Comparison of ENCODE assay signal across 11 mouse cellular contexts in genomic region chr2:105256427-105257071, GRCm38 (mm10). TPM values are rescaled to one million over a fixed set of nuclear protein-coding genes. Genes with fewer than 3 reads are reported as not detected.
A peak's percentile ranks its signal among the peaks of the same experiment; 100 is the strongest.
DNase-seq lines count a peak whose midpoint lies in the region; ATAC-seq and TF ChIP-seq lines count a peak whose summit lies in the region.
"Had no signal": no experiment of that assay in that cellular context is flagged by ENCODE, and none has a peak within 500 bp of the region (broad histone marks: within the 10 kb centered on the region; RNA-seq: fewer than 3 reads in every experiment).

No protein-coding gene starts in this region.

- H3K4me1 ChIP-seq in heart, adult 2 months (ENCODE audit: control insufficient read depth, insufficient read depth, low read length), result no peaks in the 10 kb centered on the region; the same call in 1 of the 2 replicates
- 0 out of 2 replicates have a peak, but pooled peaks cover 2% of the 10 kb centered on the region for H3K4me1 ChIP-seq in heart, embryonic 10.5 days
- no peaks in the 10 kb centered on the region for H3K4me1 ChIP-seq in hindbrain, embryonic 12.5 days
- H3K4me1 ChIP-seq: embryonic facial prominence, embryonic 15.5 days had no signal

- TF ChIP-seq POLR2A in heart, adult 2 months (IDR thresholded peaks at IDR 0.05; ENCODE audit: insufficient read depth, low read depth, low read length), result no peak

- intact Hi-C loops in heart, adult 2 months (cut with DNase I), result loop anchor here (2.0 kb wide), 1 partner anchor 172 kb away; no protein-coding TSS in a partner anchor

- no peaks in the 10 kb centered on the region for H3K36me3 ChIP-seq in heart, adult 2 months (ENCODE audit: control insufficient read depth, insufficient read depth, low read length)
- H3K36me3 ChIP-seq in heart, embryonic 10.5 days, result no peaks in the 10 kb centered on the region
- no peaks in the 10 kb centered on the region for H3K36me3 ChIP-seq in hindbrain, embryonic 12.5 days
- H3K36me3 ChIP-seq: embryonic facial prominence, embryonic 15.5 days had no signal

- TF ChIP-seq EP300 in heart, adult 2 months (IDR thresholded peaks at IDR 0.05; ENCODE audit: insufficient read depth, low read depth, low read length), result no peak

- no peak for DNase-seq in heart, adult 2 months
- no peak for DNase-seq in heart, embryonic 10.5 days (ENCODE audit: low spot score)
- DNase-seq in 3T3-L1 (ENCODE audit: low read depth, low spot score), result peak; percentile 45
- peak; percentile 16 for DNase-seq in ES-CJ7 (ENCODE audit: low read depth, low spot score)
- no peak for DNase-seq in urinary bladder, postnatal 4 days (ENCODE audit: low spot score in 2 of 2)
- DNase-seq in spleen, postnatal 36 days (ENCODE audit: low spot score in 2 of 2), result no peak
- no peak for DNase-seq in frontal cortex, postnatal 10 days (ENCODE audit: low spot score in 2 of 2)
- DNase-seq: lung, postnatal 14 days had no signal

- H3K79me2 ChIP-seq in heart, adult 2 months (replicated peaks; ENCODE audit: control insufficient read depth, insufficient read depth, low read length), result no peaks in the 10 kb centered on the region

- no peak overlapping the region for H3K9ac ChIP-seq in heart, adult 2 months (ENCODE audit: low read depth, low read length)
- no peak overlapping the region for H3K9ac ChIP-seq in hindbrain, embryonic 12.5 days
- H3K9ac ChIP-seq: embryonic facial prominence, embryonic 15.5 days had no signal

- H3K4me3 ChIP-seq in heart, adult 2 months, result no peak overlapping the region
- no peak overlapping the region for H3K4me3 ChIP-seq in heart, embryonic 10.5 days
- H3K4me3 ChIP-seq in hindbrain, embryonic 12.5 days, result no peak overlapping the region
- H3K4me3 ChIP-seq: embryonic facial prominence, embryonic 15.5 days had no signal

- H3K27me3 ChIP-seq in heart, adult 2 months (ENCODE audit: control insufficient read depth, insufficient read depth, low read length), result no peaks in the 10 kb centered on the region
- peaks cover 19% of the 10 kb centered on the region; the same call in 1 of the 2 replicates for H3K27me3 ChIP-seq in heart, embryonic 10.5 days (ENCODE audit: insufficient read depth, poor library complexity, severe bottlenecking)
- H3K27me3 ChIP-seq in hindbrain, embryonic 12.5 days, result peaks cover 4% of the 10 kb centered on the region; the same call in 1 of the 2 replicates

- H3K9me3 ChIP-seq in heart, embryonic 10.5 days, result no peaks in the 10 kb centered on the region
- H3K9me3 ChIP-seq in hindbrain, embryonic 12.5 days (replicated peaks), result no peaks in the 10 kb centered on the region
- H3K9me3 ChIP-seq: embryonic facial prominence, embryonic 15.5 days had no signal

- ATAC-seq in hindbrain, embryonic 12.5 days (ENCODE audit: low FRiP score), result peak; percentile 46; the same call in 1 of the 2 replicates
- ATAC-seq: activated CD4-positive, CD25-positive, alpha-beta regulatory T cell, adult 4 months had no signal

- no peak overlapping the region for H3K4me2 ChIP-seq in hindbrain, embryonic 12.5 days (replicated peaks)
- H3K4me2 ChIP-seq: embryonic facial prominence, embryonic 15.5 days had no signal

- no peak overlapping the region for H3K27ac ChIP-seq in heart, adult 2 months
- H3K27ac ChIP-seq in heart, embryonic 10.5 days, result no peak overlapping the region
- H3K27ac ChIP-seq in hindbrain, embryonic 12.5 days, result no peak overlapping the region
- H3K27ac ChIP-seq: embryonic facial prominence, embryonic 15.5 days had no signal

- WGBS in heart, adult 2 months, result 52% methylated on average over 2 of the region's 2 CpGs
- WGBS in heart, embryonic 10.5 days, result 61% methylated on average over 2 of the region's 2 CpGs
- WGBS in hindbrain, embryonic 12.5 days, result 65% methylated on average over 2 of the region's 2 CpGs

- TF ChIP-seq CTCF in heart, adult 2 months (IDR thresholded peaks at IDR 0.05), result peak; percentile 48

RNA-seq across cellular contexts. Expression of gene Them7, which starts 32.4 kb away (rescaled TPM):
- total RNA-seq in heart, adult 2 months (2021), result 1 to 10 TPM; 2.5 to 2.9 TPM
- 0.27 and 0.64 TPM in 2 replicates for polyA plus RNA-seq in heart, adult 2 months (2012; rRNA removed)
- polyA plus RNA-seq in heart, embryonic 10.5 days (2016; fragmentation: Nextera tagmentation; extraction: Ambion mirVana), result 1.0 and 2.7 TPM in 2 replicates
- 0.13 and 0.14 TPM in 2 replicates for polyA plus RNA-seq in hindbrain, embryonic 12.5 days (2016; fragmentation: Nextera tagmentation; extraction: Ambion mirVana)
- polyA plus RNA-seq: activated CD4-positive, CD25-positive, alpha-beta regulatory T cell, adult 4 months had no signal

Comparison
In these comparisons a context has a peak if more than half of its experiments do, and no peak if none do; other contexts are left out.
1. DNase-seq: peak in 3T3-L1 (single experiment) and ES-CJ7 (single experiment); none in heart, adult 2 months (0 of 2), heart, embryonic 10.5 days (single experiment), urinary bladder, postnatal 4 days (0 of 2), spleen, postnatal 36 days (0 of 2) and frontal cortex, postnatal 10 days (0 of 2).